Mouse (Mus musculus) myocyte (in vitro differentiated cells): ENCODE data around the gene Rxrg. TPM values are rescaled to one million over a fixed set of nuclear protein-coding genes. Genes with fewer than 3 reads are reported as not detected.

Experiments used
- H3K27me3 ChIP-seq: one replicate; pipeline ENCODE4 v1.6.1; 2011; ENCODE audit not compliant: control insufficient read depth, insufficient read depth, insufficient read length
- H3K36me3 ChIP-seq: one replicate; pipeline ENCODE4 v1.6.1; 2011; ENCODE audit not compliant: control insufficient read depth, insufficient read depth
- H3K4me2 ChIP-seq: one replicate; pipeline ENCODE4 v1.6.1; 2011; ENCODE audit warnings: low read depth, control low read depth
- H3K4me3 ChIP-seq: one replicate; pipeline ENCODE4 v1.5.1; 2011; ENCODE audit warnings: mild to moderate bottlenecking, control low read depth, moderate library complexity
- H3K79me2 ChIP-seq: one replicate; pipeline ENCODE4 v1.6.1; 2011; ENCODE audit not compliant: control insufficient read depth, insufficient read depth
- H3ac ChIP-seq: one replicate; pipeline ENCODE4 v1.6.1; 2011; ENCODE audit not compliant: control insufficient read depth, insufficient read length
- CEBPB ChIP-seq: IDR thresholded peaks from 2 replicates; pipeline ENCODE4 v1.6.1; 2011; ENCODE audit warnings: mild to moderate bottlenecking, moderate library complexity; ENCODE audit not compliant: poor library complexity, insufficient read depth, severe bottlenecking
- E2F4 ChIP-seq: IDR thresholded peaks from one replicate; pipeline ENCODE4 v1.6.1; 2011; ENCODE audit warnings: mild to moderate bottlenecking, control low read depth, moderate library complexity; ENCODE audit not compliant: insufficient read depth
- MAX ChIP-seq: IDR thresholded peaks from one replicate; pipeline ENCODE4 v1.6.1; 2011; ENCODE audit warnings: low read depth, mild to moderate bottlenecking, control low read depth
- MYOD1 ChIP-seq, 3 experiments: IDR thresholded peaks; one replicate each; pipeline ENCODE4 v1.6.1; 2011; ENCODE audit warnings: control low read depth in 2 of 3, low read depth in 2 of 3, mild to moderate bottlenecking in 2 of 3, moderate library complexity in 1 of 3; ENCODE audit not compliant: insufficient read length in 2 of 3, control insufficient read depth in 1 of 3
- MYOG ChIP-seq, 3 experiments: IDR thresholded peaks; one replicate each; pipeline ENCODE4 v1.6.1; 2011; ENCODE audit warnings: control low read depth in 2 of 3, low read depth in 2 of 3, mild to moderate bottlenecking in 2 of 3; ENCODE audit not compliant: insufficient read length in 2 of 3, control insufficient read depth in 1 of 3, insufficient read depth in 1 of 3
- POLR2A ChIP-seq: IDR thresholded peaks from one replicate; pipeline ENCODE4 v1.6.1; 2011; ENCODE audit warnings: low read depth, mild to moderate bottlenecking, control low read depth, moderate library complexity; ENCODE audit not compliant: insufficient read length
- POLR2AphosphoS2 ChIP-seq: IDR thresholded peaks from one replicate; pipeline ENCODE4 v1.6.1; 2011; ENCODE audit warnings: low read depth, control low read depth; ENCODE audit not compliant: insufficient read length
- REST ChIP-seq: IDR thresholded peaks from one replicate; pipeline ENCODE4 v1.6.1; 2011; ENCODE audit warnings: mild to moderate bottlenecking, control low read depth, moderate library complexity; ENCODE audit not compliant: insufficient read depth, insufficient read length
- SRF ChIP-seq: IDR thresholded peaks from one replicate; pipeline ENCODE4 v1.6.1; 2011; ENCODE audit warnings: low read depth; ENCODE audit not compliant: control insufficient read depth, insufficient read length
- TCF12 ChIP-seq: IDR thresholded peaks from one replicate; pipeline ENCODE4 v1.6.1; 2011; ENCODE audit warnings: mild to moderate bottlenecking, control low read depth; ENCODE audit not compliant: poor library complexity, insufficient read depth, severe bottlenecking
- TCF3 ChIP-seq: IDR thresholded peaks from one replicate; pipeline ENCODE4 v1.6.1; 2011; ENCODE audit warnings: low read depth, control low read depth; ENCODE audit not compliant: insufficient read length
- USF1 ChIP-seq: IDR thresholded peaks from one replicate; pipeline ENCODE4 v1.6.1; 2011; ENCODE audit warnings: low read depth, mild to moderate bottlenecking, control low read depth, moderate library complexity
- polyA plus RNA-seq: library from polyadenylated mRNA; unstranded; fragments of >200 nt; fragmentation: generic; extraction: Trizol; gene quantifications from one replicate; pipeline ENCODE4 v1.2.1, GENCODE M21; 2012; ENCODE audit warnings: missing spikeins

The Rxrg gene
- polyA plus RNA-seq, 1 experiment, result 0.07 TPM

DNA sequence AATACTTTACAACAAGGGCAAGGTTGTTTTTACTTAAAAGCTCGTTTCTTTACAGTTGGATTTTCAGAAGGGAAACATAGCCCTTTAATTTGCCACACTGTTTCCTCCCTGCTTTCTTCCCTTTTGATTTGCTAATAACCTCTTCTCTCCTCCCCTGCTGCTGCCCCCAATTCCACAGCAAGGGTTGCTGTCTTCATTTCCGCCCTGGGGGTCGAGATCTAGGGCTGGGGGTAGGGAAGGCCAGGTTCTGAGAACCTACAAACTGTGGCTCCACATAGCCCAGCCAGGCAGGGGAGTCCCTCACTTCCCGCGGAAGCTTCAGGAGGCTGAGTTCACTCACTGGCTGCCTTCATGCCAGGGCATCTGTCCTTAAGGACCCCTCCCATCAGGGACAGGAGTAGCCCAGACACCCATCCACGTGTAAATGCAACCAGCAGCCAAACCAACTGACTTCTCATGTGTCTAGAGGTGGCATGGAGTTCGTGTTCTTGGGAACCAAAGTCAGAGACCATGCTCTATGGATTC lies 1.1 kb downstream of the Rxrg start:
- no peak for TF ChIP-seq USF1
- TF ChIP-seq POLR2A, result no peak
- no peak for TF ChIP-seq TCF12
- TF ChIP-seq CEBPB, result no peak
- no peak for TF ChIP-seq E2F4
- no peak for TF ChIP-seq SRF
- TF ChIP-seq MAX, result no peak
- TF ChIP-seq REST, result no peak
- TF ChIP-seq POLR2AphosphoS2, result no peak
- TF ChIP-seq MYOD1 (IDR thresholded peaks at IDR 0.05; ENCODE audit: control insufficient read depth in 1 of 3, insufficient read length in 2 of 3, low read depth in 2 of 3), result no peak
- no peak for TF ChIP-seq TCF3
- no peak for TF ChIP-seq MYOG (IDR thresholded peaks at IDR 0.05; ENCODE audit: control insufficient read depth in 1 of 3, insufficient read depth in 1 of 3, insufficient read length in 2 of 3, low read depth in 2 of 3)
- H3K79me2 ChIP-seq, result no peaks in the 10 kb centered on the region
- no peak overlapping the region for H3K4me3 ChIP-seq
- H3K36me3 ChIP-seq, result no peaks in the 10 kb centered on the region
- peaks cover 7% of the 10 kb centered on the region for H3K27me3 ChIP-seq
- no peak overlapping the region for H3ac ChIP-seq
- H3K4me2 ChIP-seq, result peak overlapping the region; percentile 38

DNA sequence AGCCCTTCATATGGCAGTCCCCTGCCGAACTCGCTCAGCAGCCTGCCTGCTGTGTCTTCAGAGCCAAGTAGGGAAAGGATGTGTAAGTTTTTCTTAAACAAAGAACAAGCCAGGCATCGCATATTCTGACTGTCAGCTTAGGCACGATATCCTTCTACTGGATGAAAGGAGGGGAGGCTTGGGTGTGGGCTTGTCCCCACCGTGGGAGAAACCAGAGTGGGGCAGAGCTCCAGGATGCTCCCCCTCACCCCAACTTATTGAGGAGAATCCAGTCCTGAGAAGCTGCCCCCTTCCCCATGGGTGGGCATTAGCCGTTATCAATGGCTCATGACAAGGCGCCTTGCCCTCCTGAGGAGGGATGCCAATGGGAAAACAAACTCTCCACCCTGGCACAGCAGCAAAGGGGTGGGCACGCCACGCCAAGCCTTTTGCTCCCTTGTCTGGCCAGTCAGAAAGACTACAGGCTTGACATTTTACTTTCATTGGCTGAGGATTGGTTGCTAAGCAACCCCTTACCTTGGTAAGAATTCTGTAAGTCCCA lies 10.1 kb downstream of the Rxrg start:
- H3K79me2 ChIP-seq, result no peaks in the 10 kb centered on the region
- no peak overlapping the region for H3K4me3 ChIP-seq
- no peak overlapping the region for H3K4me2 ChIP-seq
- H3K36me3 ChIP-seq, result no peaks in the 10 kb centered on the region
- no peak overlapping the region for H3ac ChIP-seq
- TF ChIP-seq POLR2AphosphoS2, result no peak
- no peak for TF ChIP-seq POLR2A
- no peak for TF ChIP-seq USF1
- no peak for TF ChIP-seq REST
- no peak for TF ChIP-seq E2F4
- no peak for TF ChIP-seq SRF
- TF ChIP-seq MYOD1 (IDR thresholded peaks at IDR 0.05; ENCODE audit: control insufficient read depth in 1 of 3, insufficient read length in 2 of 3, low read depth in 2 of 3), result no peak
- no peak for TF ChIP-seq MYOG (IDR thresholded peaks at IDR 0.05; ENCODE audit: control insufficient read depth in 1 of 3, insufficient read depth in 1 of 3, insufficient read length in 2 of 3, low read depth in 2 of 3)
- no peak for TF ChIP-seq TCF3
- no peak for TF ChIP-seq TCF12
- TF ChIP-seq CEBPB, result no peak
- TF ChIP-seq MAX, result no peak
- peaks cover 6% of the 10 kb centered on the region for H3K27me3 ChIP-seq

DNA sequence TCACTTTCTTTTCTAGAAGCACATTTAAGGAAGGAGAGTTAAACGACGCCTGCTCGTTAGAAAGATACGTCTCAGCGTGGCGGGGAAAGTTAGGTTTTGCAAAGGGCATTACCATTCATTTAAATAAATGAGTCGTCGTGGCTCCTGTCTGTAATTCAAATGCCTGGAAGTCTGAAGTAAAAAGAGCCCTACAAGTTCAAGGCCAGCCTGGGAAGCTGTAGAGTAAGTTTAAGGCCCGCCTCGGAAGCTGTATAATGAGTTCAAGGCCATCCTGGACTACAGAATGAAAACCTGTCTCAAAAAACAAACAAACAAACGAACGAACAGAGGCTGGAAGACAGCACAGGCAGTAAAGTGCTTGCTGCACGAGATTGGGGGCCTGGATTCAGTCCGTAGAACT lies 18.9 kb downstream of the Rxrg start:
- H3K36me3 ChIP-seq, result no peaks in the 10 kb centered on the region
- TF ChIP-seq MYOG (IDR thresholded peaks at IDR 0.05; ENCODE audit: control insufficient read depth in 1 of 3, insufficient read depth in 1 of 3, insufficient read length in 2 of 3, low read depth in 2 of 3) (no peak), MAX (no peak)
- H3K4me2 ChIP-seq, result no peak overlapping the region
- no peaks in the 10 kb centered on the region for H3K27me3 ChIP-seq
- H3K4me3 ChIP-seq, result no peak overlapping the region
- no peak overlapping the region for H3ac ChIP-seq
- H3K79me2 ChIP-seq, result no peaks in the 10 kb centered on the region

DNA sequence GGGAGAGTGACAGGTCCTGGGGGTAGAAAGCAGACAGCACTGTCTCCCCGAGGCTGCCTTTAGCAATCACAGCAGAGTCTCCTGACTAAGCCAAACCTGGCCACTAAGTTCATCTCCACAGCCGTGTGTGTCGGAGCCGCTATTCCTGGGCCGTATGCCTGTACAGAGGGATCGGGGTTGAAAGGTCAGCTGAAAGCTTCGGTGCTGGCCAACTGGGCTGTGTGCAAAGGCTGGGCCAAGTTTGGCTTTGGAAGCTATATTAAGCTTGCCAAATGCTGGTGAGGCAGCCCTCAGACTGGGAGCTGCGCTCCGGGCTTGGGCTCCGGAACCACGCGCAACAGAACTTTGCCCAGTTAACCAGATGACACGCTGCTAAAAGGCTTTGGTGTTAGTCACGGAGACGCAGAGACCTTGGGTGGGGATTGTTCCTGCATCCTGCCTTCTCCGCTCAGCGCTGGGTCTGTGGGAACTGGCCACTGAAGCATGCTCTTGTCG lies 19.9 kb downstream of the Rxrg start:
- Histone ChIP-seq H3K4me2 (no peak overlapping the region), H3K4me3 (no peak overlapping the region)
- TF ChIP-seq REST (no peak), POLR2AphosphoS2 (no peak), SRF (no peak), E2F4 (no peak), USF1 (no peak), MAX (no peak), TCF3 (no peak), TCF12 (no peak), MYOD1 (IDR thresholded peaks at IDR 0.05; ENCODE audit: control insufficient read depth in 1 of 3, insufficient read length in 2 of 3, low read depth in 2 of 3) (no peak), POLR2A (no peak), MYOG (IDR thresholded peaks at IDR 0.05; ENCODE audit: control insufficient read depth in 1 of 3, insufficient read depth in 1 of 3, insufficient read length in 2 of 3, low read depth in 2 of 3) (no peak)

DNA sequence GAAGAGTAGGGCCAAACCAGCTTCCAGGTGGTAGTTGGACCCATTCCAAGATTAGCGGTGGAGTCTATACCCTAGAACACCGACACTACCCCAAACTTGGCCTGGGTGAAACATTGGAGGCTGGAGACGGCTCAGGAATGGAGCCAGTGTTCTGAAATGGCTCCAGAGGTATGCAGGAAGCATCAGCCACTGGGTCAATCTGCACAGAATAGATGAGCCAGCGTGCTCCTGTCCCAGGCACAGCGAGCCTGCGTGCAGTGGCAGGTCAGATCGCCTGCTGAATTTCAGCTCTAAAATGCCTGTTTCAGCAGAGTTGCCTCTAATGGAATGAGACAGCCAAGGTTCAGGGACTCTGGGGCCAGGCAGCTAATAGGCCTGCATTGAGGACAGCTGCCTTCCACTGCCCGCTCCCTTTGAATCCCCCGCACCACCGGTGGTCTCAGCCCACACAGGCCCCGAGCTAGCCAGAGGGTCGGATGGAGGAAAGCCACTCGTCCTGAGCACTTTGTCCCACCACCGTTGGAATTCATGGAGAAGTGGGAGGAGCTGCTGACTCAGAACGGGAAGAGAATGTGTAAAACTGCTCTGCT lies 22.1 kb downstream of the Rxrg start:
- no peak for TF ChIP-seq TCF3

More for the DNA sequence above, 19.9 kb downstream of the Rxrg start:
- Histone ChIP-seq H3K27me3 (peaks cover 4% of the 10 kb centered on the region), H3ac (no peak overlapping the region), H3K79me2 (no peaks in the 10 kb centered on the region), H3K36me3 (no peaks in the 10 kb centered on the region)

More for the DNA sequence above, 22.1 kb downstream of the Rxrg start:
- no peak overlapping the region for H3ac ChIP-seq
- H3K36me3 ChIP-seq, result no peaks in the 10 kb centered on the region
- H3K27me3 ChIP-seq, result peaks cover 11% of the 10 kb centered on the region
- H3K79me2 ChIP-seq, result no peaks in the 10 kb centered on the region
- H3K4me2 ChIP-seq, result no peak overlapping the region
- H3K4me3 ChIP-seq, result no peak overlapping the region
